Comparison of ENCODE assay signal across 37 mouse cellular contexts in genomic region chr16:59141105-59141504, GRCm38 (mm10). TPM values are rescaled to one million over a fixed set of nuclear protein-coding genes. Genes with fewer than 3 reads are reported as not detected.
DNase-seq lines count a peak whose midpoint lies in the region; ATAC-seq and TF ChIP-seq lines count a peak whose summit lies in the region.
"Had no signal": no experiment of that assay in that cellular context is flagged by ENCODE, and none has a peak within 500 bp of the region (broad histone marks: within the 10 kb centered on the region; RNA-seq: fewer than 3 reads in every experiment).

No protein-coding gene starts in this region.

- DNase-seq in kidney, adult 2 months, result peak; percentile 3
- DNase-seq in kidney, postnatal 14 days, result no peak
- DNase-seq in lung, postnatal 0 days (ENCODE audit: low spot score), result peak; percentile 13
- no peak for DNase-seq in lung, postnatal 4 days
- DNase-seq in R1 (ENCODE audit: low read depth, low spot score), result peak; percentile 46
- peak; percentile 0 for DNase-seq in forelimb bud, embryonic 11.5 days (ENCODE audit: low read depth, low spot score)
- DNase-seq: adrenal gland, adult 8-10 months; adrenal gland, postnatal 25 days; B cell, adult 2 months; cerebellum, adult 11-12 months; cerebellum, adult 8-10 months; cerebellum, postnatal 10 days; cerebellum, postnatal 36 days; gastrocnemius, postnatal 10 days; gastrocnemius, postnatal 36 days had no signal

- TF ChIP-seq CTCF in kidney, adult 2 months (conservative IDR thresholded peaks at IDR 0.05; ENCODE audit: insufficient read depth, insufficient read length, low read depth, low read length), result no peak
- TF ChIP-seq CTCF in lung, postnatal 0 days (IDR thresholded peaks at IDR 0.05), result no peak

- no peaks in the 10 kb centered on the region for H3K27me3 ChIP-seq in kidney, adult 2 months (replicated peaks; ENCODE audit: control insufficient read depth, insufficient read depth, low read length)
- H3K27me3 ChIP-seq in lung, postnatal 0 days (replicated peaks; ENCODE audit: insufficient read depth, low read length), result no peaks in the 10 kb centered on the region
- H3K27me3 ChIP-seq: CH12.LX; embryonic facial prominence, embryonic 12.5 days; embryonic facial prominence, embryonic 15.5 days; forebrain, embryonic 12.5 days; forebrain, embryonic 15.5 days; hindbrain, embryonic 12.5 days; hindbrain, embryonic 15.5 days; Patski had no signal

- H3K4me1 ChIP-seq in kidney, adult 2 months (ENCODE audit: control insufficient read depth, insufficient read depth, low read length), result no peaks in the 10 kb centered on the region
- H3K4me1 ChIP-seq in lung, postnatal 0 days (ENCODE audit: insufficient read depth, low read depth, low read length), result no peaks in the 10 kb centered on the region
- H3K4me1 ChIP-seq: embryonic facial prominence, embryonic 12.5 days; embryonic facial prominence, embryonic 15.5 days; forebrain, embryonic 12.5 days; forebrain, embryonic 15.5 days; hindbrain, embryonic 12.5 days; hindbrain, embryonic 15.5 days had no signal

- TF ChIP-seq POLR2A in kidney, adult 2 months (IDR thresholded peaks at IDR 0.05; ENCODE audit: low read depth, low read length), result no peak

- no peak overlapping the region for H3K9ac ChIP-seq in lung, postnatal 0 days (replicated peaks; ENCODE audit: low read depth)
- H3K9ac ChIP-seq: embryonic facial prominence, embryonic 12.5 days; embryonic facial prominence, embryonic 15.5 days; forebrain, embryonic 12.5 days; forebrain, embryonic 15.5 days; hindbrain, embryonic 12.5 days; hindbrain, embryonic 15.5 days had no signal

- H3K4me3 ChIP-seq in kidney, adult 2 months (ENCODE audit: insufficient read depth, low read depth, low read length), result no peak overlapping the region
- no peak overlapping the region for H3K4me3 ChIP-seq in lung, postnatal 0 days (ENCODE audit: low read depth, low read length)
- H3K4me3 ChIP-seq: embryonic facial prominence, embryonic 12.5 days; embryonic facial prominence, embryonic 15.5 days; erythroblast, embryonic 14.5 days; forebrain, embryonic 12.5 days; forebrain, embryonic 15.5 days; hindbrain, embryonic 12.5 days; hindbrain, embryonic 15.5 days had no signal

- ATAC-seq in lung, postnatal 0 days, result no peak; the same call in 1 of the 2 replicates
- ATAC-seq in erythroblast, adult 5-6 weeks (replicated peaks; ENCODE audit: low FRiP score, poor library complexity, severe bottlenecking), result no peak
- ATAC-seq: activated CD4-positive, CD25-positive, alpha-beta regulatory T cell, adult 4 months; forebrain, embryonic 15.5 days; Patski had no signal

- H3K9me3 ChIP-seq in lung, postnatal 0 days (ENCODE audit: low read length), result no peaks in the 10 kb centered on the region
- H3K9me3 ChIP-seq: embryonic facial prominence, embryonic 12.5 days; embryonic facial prominence, embryonic 15.5 days; forebrain, embryonic 12.5 days; forebrain, embryonic 15.5 days; hindbrain, embryonic 12.5 days; hindbrain, embryonic 15.5 days had no signal

- no peak overlapping the region for H3K4me2 ChIP-seq in lung, postnatal 0 days (replicated peaks; ENCODE audit: low read depth, low read length)
- H3K4me2 ChIP-seq: embryonic facial prominence, embryonic 12.5 days; embryonic facial prominence, embryonic 15.5 days; forebrain, embryonic 12.5 days; forebrain, embryonic 15.5 days; heart, embryonic 11.5 days; hindbrain, embryonic 12.5 days; hindbrain, embryonic 15.5 days had no signal

- TF ChIP-seq EP300 in lung, postnatal 0 days (IDR thresholded peaks at IDR 0.05), result 0 out of 2 replicates have a peak, but pooled peaks have one; percentile 27

- no peaks in the 10 kb centered on the region for H3K36me3 ChIP-seq in kidney, adult 2 months (ENCODE audit: control insufficient read depth, insufficient read depth, low read length)
- no peaks in the 10 kb centered on the region for H3K36me3 ChIP-seq in lung, postnatal 0 days (ENCODE audit: insufficient read depth, low read length)
- H3K36me3 ChIP-seq: embryonic facial prominence, embryonic 12.5 days; embryonic facial prominence, embryonic 15.5 days; forebrain, embryonic 12.5 days; forebrain, embryonic 15.5 days; G1E; hindbrain, embryonic 12.5 days; hindbrain, embryonic 15.5 days had no signal

- H3K27ac ChIP-seq in kidney, adult 2 months (ENCODE audit: insufficient read depth, low read depth, low read length), result no peak overlapping the region
- H3K27ac ChIP-seq in lung, postnatal 0 days (ENCODE audit: low read length), result no peak overlapping the region
- H3K27ac ChIP-seq: embryonic facial prominence, embryonic 12.5 days; embryonic facial prominence, embryonic 15.5 days; forebrain, embryonic 12.5 days; forebrain, embryonic 15.5 days; hindbrain, embryonic 12.5 days; hindbrain, embryonic 15.5 days had no signal

RNA-seq across cellular contexts. Expression of gene Olfr195, which starts 5.7 kb away (rescaled TPM):
- 0.10 TPM in 1 of 2 replicates, not detected in the other for polyA plus RNA-seq in kidney, adult 2 months (2012; rRNA removed)
- polyA plus RNA-seq in lung, postnatal 0 days (2015; fragmentation: Nextera tagmentation; extraction: Ambion mirVana), result not detected in 2 replicates
- not detected in 2 replicates for total RNA-seq in erythroblast, adult 5-6 weeks (2015; ENCODE audit: low replicate concordance)
- total RNA-seq in erythroblast, adult 5-6 weeks (2017; ENCODE audit: low replicate concordance), result not detected in 2 replicates
- total RNA-seq: adrenal gland, adult 8-10 months; adrenal gland, postnatal 25 days; CH12.LX; gastrocnemius, adult 18-20 months; gastrocnemius, postnatal 10 days; gastrocnemius, postnatal 36 days; granulocyte monocyte progenitor cell, adult 5-6 weeks; heart, adult 8-10 months; heart, postnatal 25 days; hematopoietic stem cell, adult 5-6 weeks had no signal
- polyA plus RNA-seq: activated CD4-positive, CD25-positive, alpha-beta regulatory T cell, adult 4 months; brain, embryonic 14.5 days; cortical plate, adult 2 months; embryonic facial prominence, embryonic 12.5 days; embryonic facial prominence, embryonic 15.5 days; erythroblast, embryonic 14.5 days; forebrain, embryonic 12.5 days; forebrain, embryonic 15.5 days; G1E; heart, embryonic 11.5 days; heart, embryonic 14.5 days; heart, postnatal 0 days; hindbrain, embryonic 12.5 days; hindbrain, embryonic 15.5 days; Patski had no signal

RNA-seq across cellular contexts. Expression of gene Olfr194, which starts 20.2 kb away (rescaled TPM):
- polyA plus RNA-seq in kidney, adult 2 months (2012; rRNA removed), result not detected in 2 replicates
- polyA plus RNA-seq in lung, postnatal 0 days (2015; fragmentation: Nextera tagmentation; extraction: Ambion mirVana), result not detected in 2 replicates
- not detected in 2 replicates for total RNA-seq in erythroblast, adult 5-6 weeks (2015; ENCODE audit: low replicate concordance)
- total RNA-seq in erythroblast, adult 5-6 weeks (2017; ENCODE audit: low replicate concordance), result not detected in 2 replicates
- total RNA-seq: adrenal gland, adult 8-10 months; adrenal gland, postnatal 25 days; CH12.LX; gastrocnemius, adult 18-20 months; gastrocnemius, postnatal 10 days; gastrocnemius, postnatal 36 days; granulocyte monocyte progenitor cell, adult 5-6 weeks; heart, adult 8-10 months; heart, postnatal 25 days; hematopoietic stem cell, adult 5-6 weeks had no signal
- polyA plus RNA-seq: activated CD4-positive, CD25-positive, alpha-beta regulatory T cell, adult 4 months; brain, embryonic 14.5 days; cortical plate, adult 2 months; embryonic facial prominence, embryonic 12.5 days; embryonic facial prominence, embryonic 15.5 days; erythroblast, embryonic 14.5 days; forebrain, embryonic 12.5 days; forebrain, embryonic 15.5 days; G1E; heart, embryonic 11.5 days; heart, embryonic 14.5 days; heart, postnatal 0 days; hindbrain, embryonic 12.5 days; hindbrain, embryonic 15.5 days; Patski had no signal

RNA-seq across cellular contexts. Expression of gene Olfr196, which starts 29.1 kb away (rescaled TPM):
- not detected in 2 replicates for polyA plus RNA-seq in kidney, adult 2 months (2012; rRNA removed)
- polyA plus RNA-seq in lung, postnatal 0 days (2015; fragmentation: Nextera tagmentation; extraction: Ambion mirVana), result not detected in 2 replicates
- total RNA-seq in erythroblast, adult 5-6 weeks (2015; ENCODE audit: low replicate concordance), result not detected in 2 replicates
- total RNA-seq in erythroblast, adult 5-6 weeks (2017; ENCODE audit: low replicate concordance), result 0.28 TPM in 1 of 2 replicates, not detected in the other
- total RNA-seq: adrenal gland, adult 8-10 months; adrenal gland, postnatal 25 days; CH12.LX; G1E; gastrocnemius, adult 18-20 months; gastrocnemius, postnatal 10 days; gastrocnemius, postnatal 36 days; granulocyte monocyte progenitor cell, adult 5-6 weeks; heart, adult 8-10 months; heart, postnatal 25 days; hematopoietic stem cell, adult 5-6 weeks had no signal
- polyA plus RNA-seq: activated CD4-positive, CD25-positive, alpha-beta regulatory T cell, adult 4 months; brain, embryonic 14.5 days; cortical plate, adult 2 months; embryonic facial prominence, embryonic 12.5 days; erythroblast, embryonic 14.5 days; forebrain, embryonic 12.5 days; forebrain, embryonic 15.5 days; G1E; heart, embryonic 11.5 days; heart, embryonic 14.5 days; heart, postnatal 0 days; hindbrain, embryonic 12.5 days; hindbrain, embryonic 15.5 days; Patski had no signal

RNA-seq across cellular contexts. Expression of gene Olfr193, which starts 29.4 kb away (rescaled TPM):
- polyA plus RNA-seq in kidney, adult 2 months (2012; rRNA removed), result not detected in 2 replicates
- not detected in 2 replicates for polyA plus RNA-seq in lung, postnatal 0 days (2015; fragmentation: Nextera tagmentation; extraction: Ambion mirVana)
- total RNA-seq in erythroblast, adult 5-6 weeks (2015; ENCODE audit: low replicate concordance), result not detected in 2 replicates
- not detected in 2 replicates for total RNA-seq in erythroblast, adult 5-6 weeks (2017; ENCODE audit: low replicate concordance)
- total RNA-seq: adrenal gland, adult 8-10 months; adrenal gland, postnatal 25 days; CH12.LX; gastrocnemius, adult 18-20 months; gastrocnemius, postnatal 10 days; gastrocnemius, postnatal 36 days; granulocyte monocyte progenitor cell, adult 5-6 weeks; heart, adult 8-10 months; heart, postnatal 25 days; hematopoietic stem cell, adult 5-6 weeks had no signal
- polyA plus RNA-seq: activated CD4-positive, CD25-positive, alpha-beta regulatory T cell, adult 4 months; brain, embryonic 14.5 days; cortical plate, adult 2 months; embryonic facial prominence, embryonic 12.5 days; embryonic facial prominence, embryonic 15.5 days; erythroblast, embryonic 14.5 days; forebrain, embryonic 12.5 days; forebrain, embryonic 15.5 days; G1E; heart, embryonic 11.5 days; heart, embryonic 14.5 days; heart, postnatal 0 days; hindbrain, embryonic 12.5 days; hindbrain, embryonic 15.5 days; Patski had no signal

RNA-seq across cellular contexts. Expression of gene Olfr191, which starts 51.5 kb away (rescaled TPM):
- polyA plus RNA-seq in kidney, adult 2 months (2012; rRNA removed), result not detected in 2 replicates
- polyA plus RNA-seq in lung, postnatal 0 days (2015; fragmentation: Nextera tagmentation; extraction: Ambion mirVana), result not detected in 2 replicates
- not detected in 2 replicates for total RNA-seq in erythroblast, adult 5-6 weeks (2015; ENCODE audit: low replicate concordance)
- total RNA-seq in erythroblast, adult 5-6 weeks (2017; ENCODE audit: low replicate concordance), result not detected in 2 replicates
- total RNA-seq: adrenal gland, adult 8-10 months; adrenal gland, postnatal 25 days; CH12.LX; gastrocnemius, adult 18-20 months; gastrocnemius, postnatal 10 days; gastrocnemius, postnatal 36 days; granulocyte monocyte progenitor cell, adult 5-6 weeks; heart, adult 8-10 months; heart, postnatal 25 days; hematopoietic stem cell, adult 5-6 weeks had no signal
- polyA plus RNA-seq: activated CD4-positive, CD25-positive, alpha-beta regulatory T cell, adult 4 months; brain, embryonic 14.5 days; cortical plate, adult 2 months; embryonic facial prominence, embryonic 12.5 days; embryonic facial prominence, embryonic 15.5 days; erythroblast, embryonic 14.5 days; forebrain, embryonic 12.5 days; forebrain, embryonic 15.5 days; G1E; heart, embryonic 11.5 days; heart, embryonic 14.5 days; heart, postnatal 0 days; hindbrain, embryonic 12.5 days; hindbrain, embryonic 15.5 days; Patski had no signal

Comparison
In these comparisons a context has a peak if more than half of its experiments do, and no peak if none do; other contexts are left out.
1. DNase-seq: peak in kidney, adult 2 months (single experiment), lung, postnatal 0 days (single experiment), R1 (single experiment) and forelimb bud, embryonic 11.5 days (single experiment); none in kidney, postnatal 14 days (single experiment) and lung, postnatal 4 days (0 of 2).